Mouse (Mus musculus) liver, adult (tissue): Measurements from ENCODE around the gene Fos.

ENCODE experiments used
- GATA4 ChIP-seq: IDR thresholded peaks from 2 replicates; pipeline ENCODE4 v1.6.1; 2014; ENCODE audit warnings: mild to moderate bottlenecking, low read length; ENCODE audit not compliant: insufficient replicate concordance

Fos gene

DNA sequence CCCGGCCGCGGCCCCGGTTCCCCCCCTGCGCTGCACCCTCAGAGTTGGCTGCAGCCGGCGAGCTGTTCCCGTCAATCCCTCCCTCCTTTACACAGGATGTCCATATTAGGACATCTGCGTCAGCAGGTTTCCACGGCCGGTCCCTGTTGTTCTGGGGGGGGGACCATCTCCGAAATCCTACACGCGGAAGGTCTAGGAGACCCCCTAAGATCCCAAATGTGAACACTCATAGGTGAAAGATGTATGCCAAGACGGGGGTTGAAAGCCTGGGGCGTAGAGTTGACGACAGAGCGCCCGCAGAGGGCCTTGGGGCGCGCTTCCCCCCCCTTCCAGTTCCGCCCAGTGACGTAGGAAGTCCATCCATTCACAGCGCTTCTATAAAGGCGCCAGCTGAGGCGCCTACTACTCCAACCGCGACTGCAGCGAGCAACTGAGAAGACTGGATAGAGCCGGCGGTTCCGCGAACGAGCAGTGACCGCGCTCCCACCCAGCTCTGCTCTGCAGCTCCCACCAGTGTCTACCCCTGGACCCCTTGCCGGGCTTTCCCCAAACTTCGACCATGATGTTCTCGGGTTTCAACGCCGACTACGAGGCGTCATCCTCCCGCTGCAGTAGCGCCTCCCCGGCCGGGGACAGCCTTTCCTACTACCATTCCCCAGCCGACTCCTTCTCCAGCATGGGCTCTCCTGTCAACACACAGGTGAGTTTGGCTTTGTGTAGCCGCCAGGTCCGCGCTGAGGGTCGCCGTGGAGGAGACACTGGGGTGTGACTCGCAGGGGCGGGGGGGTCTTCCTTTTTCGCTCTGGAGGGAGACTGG, at the start of gene Fos:
Fos (plus strand) TSS at position 410 of the 817 bp plus-strand sequence.
- no peak for TF ChIP-seq GATA4

DNA sequence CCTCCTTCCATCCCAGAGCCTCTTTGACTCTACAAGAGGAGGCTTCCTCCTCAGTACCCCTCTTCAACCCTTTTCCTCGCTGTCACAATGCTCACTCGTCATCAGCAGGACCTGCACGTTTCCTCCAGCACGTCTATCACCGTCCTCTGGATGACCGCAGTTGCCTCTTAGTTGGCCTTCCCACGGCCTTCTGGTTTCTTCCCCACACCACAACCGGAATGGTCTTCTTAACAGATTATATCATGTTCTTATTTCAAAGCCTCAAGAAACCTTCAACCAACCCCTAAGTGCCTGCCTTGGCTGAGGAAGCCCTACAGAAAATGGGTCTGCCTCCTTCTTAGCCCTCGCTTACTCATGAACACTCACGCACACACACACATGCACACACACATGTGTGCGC, 48.0 kb upstream of the Fos start:
- TF ChIP-seq GATA4 = no peak

GRCm38 (mm10) chr12:85426126-85426525, 47.6 kb upstream of the Fos start:
- no peak for TF ChIP-seq GATA4

DNA sequence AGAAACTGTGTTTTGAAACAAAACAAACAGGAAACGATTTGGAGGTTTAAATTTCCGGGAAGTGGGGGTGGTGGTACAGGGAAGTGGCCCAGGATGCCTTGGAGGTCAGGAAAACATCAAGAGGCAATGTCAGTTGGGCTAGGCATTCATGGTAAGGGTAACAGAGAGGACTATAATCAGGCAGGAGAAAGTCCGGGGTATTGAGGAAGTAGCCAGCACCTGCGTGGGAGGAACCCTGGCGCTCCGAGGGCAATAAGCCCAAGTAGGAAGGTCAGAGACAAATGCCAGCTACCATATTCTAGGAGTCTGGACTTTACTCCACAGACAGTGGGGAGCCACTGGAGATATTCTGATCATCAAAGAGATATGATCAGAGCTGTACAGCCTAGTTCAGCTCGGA, 45.9 kb upstream of the Fos start:
- no peak for TF ChIP-seq GATA4

DNA sequence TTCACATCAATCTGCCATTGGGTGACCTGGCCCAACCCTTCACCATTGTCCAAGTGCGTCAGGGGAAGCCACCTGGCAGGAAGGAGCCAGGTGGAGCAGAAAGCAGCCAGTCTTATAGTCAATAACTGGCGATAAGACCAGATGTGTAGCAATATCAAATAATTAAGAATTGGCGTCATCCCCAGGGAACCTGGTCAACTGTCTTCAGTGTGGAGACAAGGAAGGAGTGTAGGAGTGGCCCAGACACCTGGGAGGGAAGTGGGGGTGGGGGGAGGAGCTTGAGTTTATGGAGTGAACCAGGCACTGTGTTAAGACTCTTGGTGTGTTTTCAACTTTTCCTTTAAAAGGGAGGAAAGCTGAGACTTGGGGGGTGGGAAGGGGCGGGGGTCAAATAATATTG, 43.7 kb upstream of the Fos start:
- TF ChIP-seq GATA4 = no peak

GRCm38 (mm10) chr12:85430434-85430833, 43.3 kb upstream of the Fos start:
- no peak for TF ChIP-seq GATA4

- TF ChIP-seq GATA4 = no peak
Measured at GRCm38 (mm10) chr12:85433850-85434249, 39.8 kb upstream of the Fos start.

DNA sequence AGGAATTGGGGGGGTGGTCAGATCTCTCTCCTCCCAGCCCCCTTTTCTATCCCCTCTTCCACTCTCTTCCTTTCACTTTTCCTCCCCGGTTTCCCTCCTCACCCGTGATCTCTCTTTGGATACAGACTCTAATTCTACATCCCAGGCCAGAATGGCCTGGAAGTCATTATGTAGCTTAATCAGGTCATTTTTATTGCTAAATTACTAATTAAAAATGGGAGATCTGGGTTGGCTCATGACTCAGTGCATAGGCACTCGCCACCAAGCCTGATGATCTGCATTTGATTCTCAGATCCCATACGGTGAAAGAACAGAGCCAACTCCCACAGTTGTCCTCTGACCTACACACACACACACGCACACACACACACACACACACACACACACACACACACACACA, 39.2 kb upstream of the Fos start:
- no peak for TF ChIP-seq GATA4

DNA sequence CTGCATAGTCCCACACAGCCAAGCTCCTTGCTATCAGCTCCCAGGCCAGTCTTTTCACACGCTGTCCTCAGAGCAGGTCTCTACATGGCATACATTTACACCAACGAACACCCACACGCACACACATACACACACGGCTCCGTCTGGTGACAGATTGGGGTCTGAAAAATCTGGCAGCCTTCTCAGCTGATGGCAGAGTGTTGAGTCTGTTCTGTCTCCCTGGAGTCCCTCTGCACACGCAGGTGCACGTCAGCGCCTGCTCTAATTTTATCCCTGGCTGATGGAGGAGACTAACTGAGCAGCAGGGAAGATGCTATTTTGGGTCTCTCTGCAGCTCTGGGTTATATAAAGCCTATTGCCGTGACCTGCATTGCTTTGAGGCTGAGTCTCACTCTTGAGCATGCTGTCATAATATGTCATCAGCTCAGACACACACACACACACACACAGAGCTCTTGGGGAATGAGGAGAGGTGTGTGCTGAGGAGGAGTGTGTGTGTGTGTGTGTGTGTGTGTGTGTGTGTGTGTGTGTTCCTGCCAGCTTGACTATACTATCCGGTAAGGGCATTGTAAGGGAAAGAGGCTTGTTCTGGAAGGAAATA, 37.6 kb upstream of the Fos start:
- no peak for TF ChIP-seq GATA4

DNA sequence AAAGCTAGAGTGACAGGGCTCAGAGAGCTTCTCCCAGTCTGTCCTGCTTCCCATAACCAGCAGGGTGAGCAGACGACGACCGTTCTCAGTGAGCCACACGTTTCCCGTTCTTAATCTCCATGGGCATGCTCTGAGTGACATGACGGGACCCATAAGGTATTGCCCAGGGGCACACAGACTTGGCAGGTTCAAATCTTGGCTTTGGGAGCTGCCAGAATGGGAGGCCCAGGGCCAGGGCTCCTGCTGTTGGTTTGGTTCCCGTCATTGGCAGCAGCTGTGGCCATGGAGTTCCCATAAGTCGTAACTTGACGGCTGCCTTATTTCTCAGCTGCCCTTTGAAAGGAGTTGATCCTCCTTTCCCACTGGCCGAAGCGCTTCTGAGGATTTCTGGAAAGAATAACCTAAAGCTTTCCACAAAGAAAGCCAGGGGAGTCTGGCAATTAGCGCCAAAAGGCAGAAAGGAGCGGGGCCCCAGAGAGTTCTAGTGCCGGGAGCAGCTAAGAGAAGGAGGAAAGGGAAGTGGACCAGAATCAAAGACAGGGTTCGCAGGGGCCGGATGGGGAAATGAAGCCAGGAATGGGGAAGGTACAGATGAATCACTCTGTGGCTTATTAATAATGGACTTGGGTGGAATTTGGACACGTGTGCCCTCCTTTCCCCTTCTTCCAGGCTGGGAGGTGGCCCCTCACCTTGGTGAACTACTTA, 36.4 kb upstream of the Fos start:
- TF ChIP-seq GATA4 = no peak

DNA sequence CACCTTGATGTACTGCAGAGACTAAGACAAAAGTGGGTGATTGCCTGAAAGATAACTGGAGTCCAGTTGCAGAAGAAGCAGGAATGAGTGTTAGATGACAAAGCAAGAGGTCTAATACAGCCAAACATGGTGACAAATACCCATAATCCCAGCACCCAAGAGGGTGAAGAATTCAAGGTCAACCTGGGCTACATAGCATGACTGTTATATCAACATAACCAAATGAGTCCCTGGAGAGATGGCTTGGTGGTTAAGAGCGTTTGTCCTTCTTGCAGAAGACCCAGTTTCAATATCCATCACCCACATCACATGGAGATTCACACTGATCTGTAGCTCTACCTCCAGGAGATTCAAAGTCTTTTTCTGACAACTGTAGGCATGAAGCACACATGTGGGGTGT, 30.2 kb upstream of the Fos start:
- no peak for TF ChIP-seq GATA4

DNA sequence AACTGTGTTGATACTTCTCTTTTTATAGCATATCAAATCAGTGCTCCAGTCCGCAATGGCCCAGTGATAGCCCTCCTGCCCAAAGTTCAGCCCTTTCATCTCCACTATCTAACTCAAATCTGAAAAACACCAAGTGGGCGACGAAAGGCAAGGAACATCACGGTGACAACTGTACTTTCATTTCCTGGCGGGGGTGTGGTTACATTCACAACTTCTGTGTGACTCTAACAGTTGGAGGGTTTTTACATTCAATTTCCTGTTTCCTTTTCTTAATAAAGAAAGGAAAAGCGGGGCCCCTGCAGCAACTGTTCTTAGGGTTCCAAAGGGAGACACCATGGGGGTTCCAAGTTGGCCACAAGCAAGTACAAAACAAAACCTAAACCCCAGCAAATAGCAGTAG, 29.0 kb upstream of the Fos start:
- no peak for TF ChIP-seq GATA4

- TF ChIP-seq GATA4 = no peak
Measured at GRCm38 (mm10) chr12:85447009-85447408, 26.7 kb upstream of the Fos start.

GRCm38 (mm10) chr12:85447490-85447889, 26.2 kb upstream of the Fos start:
- TF ChIP-seq GATA4 = no peak

DNA sequence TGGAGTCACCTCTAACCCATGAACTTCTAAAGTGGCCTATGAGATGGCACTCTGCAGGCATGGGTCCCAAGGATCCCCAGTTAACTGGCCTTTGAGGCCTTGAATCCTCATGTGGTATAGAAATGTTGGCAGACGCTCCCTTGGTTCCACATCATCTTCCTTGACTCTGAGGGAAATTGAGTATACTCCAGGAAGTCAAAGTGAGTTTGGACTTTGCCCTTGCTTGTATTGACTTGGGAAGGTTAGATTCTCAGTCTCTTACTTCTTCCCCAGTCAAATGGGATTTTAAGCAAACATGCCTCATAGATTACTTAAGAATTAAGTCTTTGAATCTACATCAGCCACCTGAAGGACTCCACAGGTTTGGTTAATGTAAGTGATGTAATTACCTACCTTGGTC, 24.2 kb upstream of the Fos start:
- TF ChIP-seq GATA4 = no peak
